Mouse (Mus musculus): ENCODE measurements around the gene Tspan5.

The Tspan5 gene

GRCm38 (mm10) chr3:138926161-138926560 is 184.2 kb downstream of the Tspan5 start:
- ATAC-seq (ENCODE audit: low TSS enrichment), result 0 out of 2 replicates have a peak, but pooled peaks have one; percentile 32

GRCm38 (mm10) chr3:138927437-138927836 is 185.4 kb downstream of the Tspan5 start:
- ATAC-seq (ENCODE audit: low TSS enrichment), result peak; percentile 36; the same call in 1 of the 2 replicates

- ATAC-seq (ENCODE audit: low TSS enrichment), result no peak
Measured at GRCm38 (mm10) chr3:138936780-138937179, 194.8 kb downstream of the Tspan5 start.

- ATAC-seq (ENCODE audit: low TSS enrichment), result peak; percentile 81
Measured at GRCm38 (mm10) chr3:138937241-138937640, 195.2 kb downstream of the Tspan5 start.

- no peak for ATAC-seq (ENCODE audit: low TSS enrichment)
Measured at GRCm38 (mm10) chr3:138941604-138942003, 199.6 kb downstream of the Tspan5 start.

GRCm38 (mm10) chr3:138945516-138945915 is 203.5 kb downstream of the Tspan5 start:
- no peak for ATAC-seq (ENCODE audit: low TSS enrichment)

- ATAC-seq (ENCODE audit: low TSS enrichment), result peak; percentile 99
Measured at GRCm38 (mm10) chr3:138949081-138949480, 207.1 kb downstream of the Tspan5 start.

- ATAC-seq (ENCODE audit: low TSS enrichment), result no peak
Measured at GRCm38 (mm10) chr3:138955220-138955619, 213.2 kb downstream of the Tspan5 start.
